Mouse (Mus musculus) cerebellum, adult 11 months (tissue): ENCODE measurements around the gene Rasgrf2.

Experiments
- DNase-seq: peaks from one replicate; pipeline ENCODE4 v3.0.0; 2022

The Rasgrf2 gene

GRCm38 (mm10) chr13:92030364-92031057 is 100.9 kb downstream of the Rasgrf2 start:
- DNase-seq, result no peak

- no peak for DNase-seq
Measured at GRCm38 (mm10) chr13:92029666-92030065, 101.8 kb downstream of the Rasgrf2 start.

- DNase-seq, result no peak
Measured at GRCm38 (mm10) chr13:92027951-92028350, 103.5 kb downstream of the Rasgrf2 start.

GRCm38 (mm10) chr13:92026651-92027050 is 104.8 kb downstream of the Rasgrf2 start:
- no peak for DNase-seq

- no peak for DNase-seq
Measured at GRCm38 (mm10) chr13:92025124-92025523, 106.3 kb downstream of the Rasgrf2 start.

- DNase-seq, result no peak
Measured at GRCm38 (mm10) chr13:92022202-92022601, 109.3 kb downstream of the Rasgrf2 start.

GRCm38 (mm10) chr13:91996929-91997328 is 134.5 kb downstream of the Rasgrf2 start:
- DNase-seq, result no peak

- DNase-seq, result no peak
Measured at GRCm38 (mm10) chr13:91991412-91991811, 140.0 kb downstream of the Rasgrf2 start.

- DNase-seq, result no peak
Measured at GRCm38 (mm10) chr13:91990709-91991284, 140.7 kb downstream of the Rasgrf2 start.

- DNase-seq, result no peak
Measured at GRCm38 (mm10) chr13:91988378-91988777, 143.1 kb downstream of the Rasgrf2 start.

GRCm38 (mm10) chr13:91986958-91987357 is 144.5 kb downstream of the Rasgrf2 start:
- no peak for DNase-seq

GRCm38 (mm10) chr13:91985915-91986589 is 145.4 kb downstream of the Rasgrf2 start:
- no peak for DNase-seq

- no peak for DNase-seq
Measured at GRCm38 (mm10) chr13:91985019-91985418, 146.4 kb downstream of the Rasgrf2 start.

- DNase-seq, result no peak
Measured at GRCm38 (mm10) chr13:91982080-91982479, 149.4 kb downstream of the Rasgrf2 start.

GRCm38 (mm10) chr13:91981414-91981813 is 150.0 kb downstream of the Rasgrf2 start:
- no peak for DNase-seq

- DNase-seq, result no peak
Measured at GRCm38 (mm10) chr13:91976971-91977370, 154.5 kb downstream of the Rasgrf2 start.

- no peak for DNase-seq
Measured at GRCm38 (mm10) chr13:91976541-91976940, 154.9 kb downstream of the Rasgrf2 start.

- DNase-seq, result no peak
Measured at GRCm38 (mm10) chr13:91974154-91974553, 157.3 kb downstream of the Rasgrf2 start.

GRCm38 (mm10) chr13:91971246-91971645 is 160.2 kb downstream of the Rasgrf2 start:
- DNase-seq, result no peak

GRCm38 (mm10) chr13:91956474-91956873 is 175.0 kb downstream of the Rasgrf2 start:
- DNase-seq, result no peak

GRCm38 (mm10) chr13:91955646-91956045 is 175.8 kb downstream of the Rasgrf2 start:
- no peak for DNase-seq

GRCm38 (mm10) chr13:91955175-91955574 is 176.3 kb downstream of the Rasgrf2 start:
- DNase-seq, result no peak

GRCm38 (mm10) chr13:91940113-91940512 is 191.3 kb downstream of the Rasgrf2 start:
- no peak for DNase-seq

- no peak for DNase-seq
Measured at GRCm38 (mm10) chr13:91938826-91939225, 192.6 kb downstream of the Rasgrf2 start.
